Mouse (Mus musculus): Measurements from ENCODE around the gene Ddc.

The Ddc gene

GRCm38 (mm10) chr11:11905518-11905917 is 7.6 kb upstream of the Ddc start:
- no peak for DNase-seq (ENCODE audit: extremely low read depth, low read depth)

GRCm38 (mm10) chr11:11904995-11905394 is 7.1 kb upstream of the Ddc start:
- DNase-seq (ENCODE audit: extremely low read depth, low read depth), result no peak

- DNase-seq (ENCODE audit: extremely low read depth, low read depth), result no peak
Observed at GRCm38 (mm10) chr11:11901509-11901908, 3.6 kb upstream of the Ddc start.

- no peak for DNase-seq (ENCODE audit: extremely low read depth, low read depth)
Observed at GRCm38 (mm10) chr11:11898496-11898895, 552 bp upstream of the Ddc start.

GRCm38 (mm10) chr11:11895479-11895878 is 2.5 kb downstream of the Ddc start:
- no peak for DNase-seq (ENCODE audit: extremely low read depth, low read depth)

- DNase-seq (ENCODE audit: extremely low read depth, low read depth), result no peak
Observed at GRCm38 (mm10) chr11:11893769-11894168, 4.2 kb downstream of the Ddc start.

- no peak for DNase-seq (ENCODE audit: extremely low read depth, low read depth)
Observed at GRCm38 (mm10) chr11:11892993-11893602, 4.8 kb downstream of the Ddc start.

GRCm38 (mm10) chr11:11891832-11892231 is 6.1 kb downstream of the Ddc start:
- no peak for DNase-seq (ENCODE audit: extremely low read depth, low read depth)

- no peak for DNase-seq (ENCODE audit: extremely low read depth, low read depth)
Observed at GRCm38 (mm10) chr11:11890139-11890741, 7.7 kb downstream of the Ddc start.

- DNase-seq (ENCODE audit: extremely low read depth, low read depth), result no peak
Observed at GRCm38 (mm10) chr11:11888727-11889126, 9.2 kb downstream of the Ddc start.

- DNase-seq (ENCODE audit: extremely low read depth, low read depth), result no peak
Observed at GRCm38 (mm10) chr11:11888051-11888450, 9.9 kb downstream of the Ddc start.

GRCm38 (mm10) chr11:11886403-11886998 is 11.4 kb downstream of the Ddc start:
- peak; percentile 54 for DNase-seq (ENCODE audit: extremely low read depth, low read depth)

- DNase-seq (ENCODE audit: extremely low read depth, low read depth), result no peak
Observed at GRCm38 (mm10) chr11:11885921-11886320, 12.0 kb downstream of the Ddc start.

- DNase-seq (ENCODE audit: extremely low read depth, low read depth), result no peak
Observed at GRCm38 (mm10) chr11:11885246-11885643, 12.7 kb downstream of the Ddc start.

- DNase-seq (ENCODE audit: extremely low read depth, low read depth), result no peak
Observed at GRCm38 (mm10) chr11:11884533-11885245, 13.3 kb downstream of the Ddc start.

- DNase-seq (ENCODE audit: extremely low read depth, low read depth), result no peak
Observed at GRCm38 (mm10) chr11:11881783-11882155, 16.2 kb downstream of the Ddc start.

- DNase-seq (ENCODE audit: extremely low read depth, low read depth), result no peak
Observed at GRCm38 (mm10) chr11:11881026-11881782, 16.7 kb downstream of the Ddc start.

GRCm38 (mm10) chr11:11880351-11880750 is 17.6 kb downstream of the Ddc start:
- no peak for DNase-seq (ENCODE audit: extremely low read depth, low read depth)

GRCm38 (mm10) chr11:11879699-11880002 is 18.3 kb downstream of the Ddc start:
- no peak for DNase-seq (ENCODE audit: extremely low read depth, low read depth)

GRCm38 (mm10) chr11:11878981-11879698 is 18.8 kb downstream of the Ddc start:
- DNase-seq (ENCODE audit: extremely low read depth, low read depth), result no peak

- DNase-seq (ENCODE audit: extremely low read depth, low read depth), result no peak
Observed at GRCm38 (mm10) chr11:11878278-11878980, 19.5 kb downstream of the Ddc start.

All from MEL-GATA-1-ER (cell line).